In genomic region chr6:34994692-34995091, GRCm38 (mm10) we compare ENCODE assay signal across 9 mouse cellular contexts. TPM values are rescaled to one million over a fixed set of nuclear protein-coding genes. Genes with fewer than 3 reads are reported as not detected.
DNase-seq lines count a peak whose midpoint lies in the region; ATAC-seq and TF ChIP-seq lines count a peak whose summit lies in the region.
"Had no signal": no experiment of that assay in that cellular context is flagged by ENCODE, and none has a peak within 500 bp of the region (broad histone marks: within the 10 kb centered on the region; RNA-seq: fewer than 3 reads in every experiment).

No protein-coding gene starts in this region.

- no peak for ATAC-seq in G1E (ENCODE audit: extremely low read depth, insufficient number of reproducible peaks, low FRiP score, poor library complexity, severe bottlenecking)
- ATAC-seq in hindbrain, embryonic 12.5 days (ENCODE audit: low FRiP score): no peak
- no peak for ATAC-seq in midbrain, embryonic 16.5 days

- H3K4me3 ChIP-seq in heart, embryonic 10.5 days: peak overlapping the region; percentile 49
- H3K4me3 ChIP-seq in G1E (ENCODE audit: low read depth, low read length): peak overlapping the region; percentile 54; the same call in 1 of the 2 replicates
- no peak overlapping the region for H3K4me3 ChIP-seq in hindbrain, embryonic 12.5 days
- H3K4me3 ChIP-seq in midbrain, embryonic 16.5 days (ENCODE audit: low read depth, low read length): no peak overlapping the region

- H3K4me1 ChIP-seq in heart, embryonic 10.5 days: peaks cover 16% of the 10 kb centered on the region
- H3K4me1 ChIP-seq in G1E (ENCODE audit: insufficient read depth, low read depth, low read length): peaks cover 9% of the 10 kb centered on the region
- peaks cover 8% of the 10 kb centered on the region; the same call in 1 of the 2 replicates for H3K4me1 ChIP-seq in hindbrain, embryonic 12.5 days
- no peaks in the 10 kb centered on the region for H3K4me1 ChIP-seq in midbrain, embryonic 16.5 days (ENCODE audit: control insufficient read depth, insufficient read depth, low read length)

- peak overlapping the region; percentile 43 for H3K4me2 ChIP-seq in hindbrain, embryonic 12.5 days (replicated peaks)
- H3K4me2 ChIP-seq in midbrain, embryonic 16.5 days (ENCODE audit: low read length): peak overlapping the region; percentile 39; the same call in 1 of the 2 replicates

- WGBS in heart, embryonic 10.5 days: 50% methylated on average over 5 of the region's 5 CpGs
- 83% methylated on average over 5 of the region's 5 CpGs for WGBS in hindbrain, embryonic 12.5 days
- WGBS in midbrain, embryonic 16.5 days: 73% methylated on average over 5 of the region's 5 CpGs

- peaks cover 21% of the 10 kb centered on the region for H3K27me3 ChIP-seq in heart, embryonic 10.5 days (ENCODE audit: insufficient read depth, poor library complexity, severe bottlenecking)
- H3K27me3 ChIP-seq in G1E (ENCODE audit: insufficient read depth, low read length): peaks cover 21% of the 10 kb centered on the region
- no peaks in the 10 kb centered on the region for H3K27me3 ChIP-seq in hindbrain, embryonic 12.5 days
- 0 out of 2 replicates have a peak, but pooled peaks cover 2% of the 10 kb centered on the region for H3K27me3 ChIP-seq in midbrain, embryonic 16.5 days (ENCODE audit: control insufficient read depth, insufficient read depth, low read depth, low read length)

- no peak for TF ChIP-seq CTCF in G1E (IDR thresholded peaks at IDR 0.05; ENCODE audit: low read depth, low read length)

- no peak for DNase-seq in heart, embryonic 10.5 days (ENCODE audit: low spot score)
- no peak for DNase-seq in heart, postnatal 25 days (ENCODE audit: low spot score)
- no peak for DNase-seq in G1E (ENCODE audit: low spot score)
- DNase-seq in layer of hippocampus, adult 9-11 months: no peak
- no peak for DNase-seq in gastrocnemius, postnatal 25 days
- no peak for DNase-seq in kidney, adult 8-10 months

- no peak overlapping the region for H3K9ac ChIP-seq in hindbrain, embryonic 12.5 days
- no peak overlapping the region for H3K9ac ChIP-seq in midbrain, embryonic 16.5 days (ENCODE audit: low read depth, low read length)

- intact Hi-C loops in heart, postnatal 25 days (cut with DNase I): loop anchor here (5.0 kb wide), 2 partner anchors 178 to 482 kb away; no protein-coding TSS in a partner anchor

- H3K9me3 ChIP-seq in heart, embryonic 10.5 days: no peaks in the 10 kb centered on the region
- no peaks in the 10 kb centered on the region for H3K9me3 ChIP-seq in G1E (replicated peaks)
- no peaks in the 10 kb centered on the region for H3K9me3 ChIP-seq in hindbrain, embryonic 12.5 days (replicated peaks)
- H3K9me3 ChIP-seq in midbrain, embryonic 16.5 days (replicated peaks; ENCODE audit: control insufficient read depth, low read length, poor library complexity, severe bottlenecking): no peaks in the 10 kb centered on the region

- 0 out of 2 replicates have a peak overlapping the region, but pooled peaks have one; percentile 3 for H3K27ac ChIP-seq in heart, embryonic 10.5 days
- H3K27ac ChIP-seq in hindbrain, embryonic 12.5 days: no peak overlapping the region
- H3K27ac ChIP-seq in midbrain, embryonic 16.5 days (ENCODE audit: low read length): no peak overlapping the region

- no peaks in the 10 kb centered on the region for H3K36me3 ChIP-seq in heart, embryonic 10.5 days
- no peaks in the 10 kb centered on the region for H3K36me3 ChIP-seq in G1E (replicated peaks)
- no peaks in the 10 kb centered on the region for H3K36me3 ChIP-seq in hindbrain, embryonic 12.5 days
- no peaks in the 10 kb centered on the region for H3K36me3 ChIP-seq in midbrain, embryonic 16.5 days (ENCODE audit: control insufficient read depth, insufficient read depth, low read length)

RNA-seq across cellular contexts. Expression of gene Slc23a4, which starts 6.5 kb away (rescaled TPM):
- polyA plus RNA-seq in heart, embryonic 10.5 days (2016; fragmentation: Nextera tagmentation; extraction: Ambion mirVana): 0.12 and 0.41 TPM in 2 replicates
- under 1 TPM; 0.23 to 0.50 TPM for total RNA-seq in heart, postnatal 25 days (2021)
- total RNA-seq in G1E (2014; fragmentation: Nextera tagmentation): 3.0 TPM in 1 of 2 replicates, not detected in the other
- total RNA-seq in G1E (2017): 0.12 and 0.44 TPM in 2 replicates
- polyA plus RNA-seq in G1E (2012): 0.05 and 0.10 TPM in 2 replicates
- polyA plus RNA-seq in hindbrain, embryonic 12.5 days (2016; fragmentation: Nextera tagmentation; extraction: Ambion mirVana): 0.51 and 0.61 TPM in 2 replicates
- 0.85 and 0.92 TPM in 2 replicates for polyA plus RNA-seq in midbrain, embryonic 16.5 days (2015; fragmentation: Nextera tagmentation; extraction: Ambion mirVana)
- under 1 TPM in 1 of 2 experiments, not detected in 1; 0.13 TPM for total RNA-seq in gastrocnemius, postnatal 25 days (2021)
- total RNA-seq: liver, adult 2 months had no signal

Comparison
In these comparisons a context has a peak if more than half of its experiments do, and no peak if none do; other contexts are left out.
1. H3K4me3 ChIP-seq: peak in heart, embryonic 10.5 days (single experiment) and G1E (single experiment); none in hindbrain, embryonic 12.5 days (single experiment) and midbrain, embryonic 16.5 days (single experiment).